ENCODE assay signal across 20 mouse cellular contexts in the genomic region with DNA sequence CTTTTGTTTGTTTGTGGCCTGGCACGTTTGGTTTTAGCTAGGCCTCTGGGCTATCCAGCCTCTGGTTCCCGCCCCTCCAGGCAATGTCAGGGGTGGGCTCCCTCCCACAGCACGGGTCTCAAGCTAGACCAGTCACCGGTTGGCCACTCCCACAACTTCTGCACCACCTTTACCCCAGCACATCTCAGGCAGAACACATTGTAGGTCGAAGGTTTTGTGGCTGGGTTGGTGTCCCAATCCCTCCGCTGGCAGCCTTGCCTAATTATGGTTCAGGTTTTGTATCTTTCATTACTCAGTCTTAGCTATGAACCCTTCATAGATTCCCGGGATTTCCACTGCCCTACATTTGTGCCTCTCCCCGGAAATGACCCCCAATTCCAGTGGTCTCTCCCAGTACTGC. TPM values are rescaled to one million over a fixed set of nuclear protein-coding genes. Genes with fewer than 3 reads are reported as not detected.
A peak's percentile ranks its signal among the peaks of the same experiment; 100 is the strongest.
DNase-seq lines count a peak whose midpoint lies in the region; ATAC-seq and TF ChIP-seq lines count a peak whose summit lies in the region.
"Had no signal": no experiment of that assay in that cellular context is flagged by ENCODE, and none has a peak within 500 bp of the region (broad histone marks: within the 10 kb centered on the region; RNA-seq: fewer than 3 reads in every experiment).

No protein-coding gene starts in this region.

- no peak for TF ChIP-seq POLR2A in liver, adult 2 months (IDR thresholded peaks at IDR 0.05; ENCODE audit: extremely low read depth, insufficient read depth, low read length)

- 19% methylated on average over 8 of the region's 8 CpGs for WGBS in liver, adult 2 months
- 63% methylated on average over 8 of the region's 8 CpGs for WGBS in liver, embryonic 11.5 days
- WGBS in intestine, embryonic 16.5 days: 53% methylated on average over 8 of the region's 8 CpGs
- 57% methylated on average over 8 of the region's 8 CpGs for WGBS in stomach, embryonic 14.5 days

- peaks cover 14% of the 10 kb centered on the region; the same call in 1 of the 2 replicates for H3K79me2 ChIP-seq in liver, adult 2 months (ENCODE audit: control insufficient read depth, insufficient read depth, low read length)

- no peak overlapping the region for H3K4me2 ChIP-seq in liver, embryonic 11.5 days
- no peak overlapping the region for H3K4me2 ChIP-seq in intestine, embryonic 16.5 days (ENCODE audit: low read depth, low read length)
- no peak overlapping the region for H3K4me2 ChIP-seq in stomach, embryonic 14.5 days (replicated peaks; ENCODE audit: low read depth, low read length)
- H3K4me2 ChIP-seq: heart, embryonic 12.5 days; hindbrain, embryonic 12.5 days; limb, embryonic 13.5 days; lung, embryonic 14.5 days had no signal

- peak overlapping the region; percentile 63 for H3K27ac ChIP-seq in liver, adult 2 months (replicated peaks; ENCODE audit: insufficient read depth, low read depth, low read length)
- H3K27ac ChIP-seq in liver, embryonic 11.5 days (ENCODE audit: low read depth, low read length): no peak overlapping the region
- peak overlapping the region; percentile 6; the same call in 1 of the 2 replicates for H3K27ac ChIP-seq in intestine, embryonic 16.5 days (ENCODE audit: low read length)
- no peak overlapping the region for H3K27ac ChIP-seq in stomach, embryonic 14.5 days (ENCODE audit: low read length)
- H3K27ac ChIP-seq: hindbrain, embryonic 12.5 days; limb, embryonic 13.5 days; macrophage; midbrain, embryonic 10.5 days had no signal

- H3K36me3 ChIP-seq in liver, adult 2 months (ENCODE audit: control insufficient read depth, insufficient read depth, low read length): no peaks in the 10 kb centered on the region
- no peaks in the 10 kb centered on the region for H3K36me3 ChIP-seq in liver, embryonic 11.5 days (ENCODE audit: control insufficient read depth, insufficient read depth, low read length)
- H3K36me3 ChIP-seq in intestine, embryonic 16.5 days (ENCODE audit: control insufficient read depth, insufficient read depth, low read length): no peaks in the 10 kb centered on the region
- no peaks in the 10 kb centered on the region for H3K36me3 ChIP-seq in stomach, embryonic 14.5 days (ENCODE audit: control insufficient read depth, insufficient read depth, low read length)
- H3K36me3 ChIP-seq: G1E; heart, embryonic 12.5 days; hindbrain, embryonic 12.5 days; limb, embryonic 13.5 days; midbrain, embryonic 10.5 days had no signal

- H3K27me3 ChIP-seq in liver, adult 2 months (ENCODE audit: control insufficient read depth, insufficient read depth, low read length): no peaks in the 10 kb centered on the region
- H3K27me3 ChIP-seq in liver, embryonic 11.5 days (replicated peaks; ENCODE audit: control insufficient read depth, insufficient read depth, low read length): no peaks in the 10 kb centered on the region
- no peaks in the 10 kb centered on the region for H3K27me3 ChIP-seq in intestine, embryonic 16.5 days (replicated peaks; ENCODE audit: control insufficient read depth, insufficient read depth, low read length)
- H3K27me3 ChIP-seq in stomach, embryonic 14.5 days (ENCODE audit: control insufficient read depth, insufficient read depth, low read length): no peaks in the 10 kb centered on the region
- H3K27me3 ChIP-seq: heart, embryonic 12.5 days; hindbrain, embryonic 12.5 days; limb, embryonic 13.5 days had no signal

- peak; percentile 44 for DNase-seq in adrenal gland, postnatal 14 days
- no peak for DNase-seq in adrenal gland, postnatal 4 days (ENCODE audit: low spot score in 2 of 2)
- peak; percentile 78 for DNase-seq in liver, adult 2 months (ENCODE audit: extremely low read depth, low read depth, low spot score)
- DNase-seq in liver, embryonic 11.5 days (ENCODE audit: low spot score): no peak
- no peak for DNase-seq in thymus, postnatal 14 days
- DNase-seq in frontal cortex, postnatal 14 days (ENCODE audit: low spot score in 2 of 2): no peak
- DNase-seq: cerebellum, adult 11 months; cerebellum, postnatal 10 days; heart, postnatal 14 days; lung, embryonic 14.5 days; right cerebral cortex, adult 18-20 months; thymus, adult 18-20 months had no signal

- no peaks in the 10 kb centered on the region for H3K9me3 ChIP-seq in liver, embryonic 11.5 days (ENCODE audit: control insufficient read depth, low read length)
- no peaks in the 10 kb centered on the region for H3K9me3 ChIP-seq in intestine, embryonic 16.5 days (ENCODE audit: control insufficient read depth, low read length)
- H3K9me3 ChIP-seq in stomach, embryonic 14.5 days (ENCODE audit: control insufficient read depth, low read depth, low read length): no peaks in the 10 kb centered on the region
- H3K9me3 ChIP-seq: G1E; heart, embryonic 12.5 days; hindbrain, embryonic 12.5 days; limb, embryonic 13.5 days; midbrain, embryonic 10.5 days had no signal

- TF ChIP-seq CTCF in liver, adult 2 months (IDR thresholded peaks at IDR 0.05; ENCODE audit: low read depth, low read length): no peak

- no peak overlapping the region for H3K4me3 ChIP-seq in liver, adult 2 months (ENCODE audit: insufficient read depth, low read depth, low read length)
- H3K4me3 ChIP-seq in liver, embryonic 11.5 days (ENCODE audit: low read depth, low read length): no peak overlapping the region
- no peak overlapping the region for H3K4me3 ChIP-seq in intestine, embryonic 16.5 days (ENCODE audit: low read length)
- no peak overlapping the region for H3K4me3 ChIP-seq in stomach, embryonic 14.5 days (ENCODE audit: low read depth, low read length)
- H3K4me3 ChIP-seq: heart, embryonic 12.5 days; hindbrain, embryonic 12.5 days; limb, embryonic 13.5 days; midbrain, embryonic 10.5 days had no signal

- H3K9ac ChIP-seq in liver, adult 2 months (ENCODE audit: low read depth, low read length): no peak overlapping the region
- no peak overlapping the region for H3K9ac ChIP-seq in liver, embryonic 11.5 days (ENCODE audit: low read depth, low read length)
- H3K9ac ChIP-seq in intestine, embryonic 16.5 days (ENCODE audit: low read depth, low read length): no peak overlapping the region
- H3K9ac ChIP-seq in stomach, embryonic 14.5 days (replicated peaks; ENCODE audit: low read depth, low read length): no peak overlapping the region
- H3K9ac ChIP-seq: heart, embryonic 12.5 days; hindbrain, embryonic 12.5 days; limb, embryonic 13.5 days; lung, embryonic 14.5 days had no signal

- peaks cover 23% of the 10 kb centered on the region for H3K4me1 ChIP-seq in liver, adult 2 months (ENCODE audit: control insufficient read depth, insufficient read depth, low read length)
- H3K4me1 ChIP-seq in liver, embryonic 11.5 days (replicated peaks; ENCODE audit: control insufficient read depth, insufficient read depth, low read length): no peaks in the 10 kb centered on the region; the same call in 1 of the 2 replicates
- H3K4me1 ChIP-seq in intestine, embryonic 16.5 days (ENCODE audit: control insufficient read depth, insufficient read depth, low read length): peaks cover 13% of the 10 kb centered on the region
- H3K4me1 ChIP-seq in stomach, embryonic 14.5 days (ENCODE audit: control insufficient read depth, insufficient read depth, low read length): peaks cover 4% of the 10 kb centered on the region; the same call in 1 of the 2 replicates

- no peak for ATAC-seq in liver, embryonic 11.5 days (replicated peaks; ENCODE audit: low FRiP score)
- ATAC-seq in intestine, embryonic 16.5 days: no peak
- ATAC-seq in stomach, embryonic 14.5 days (ENCODE audit: insufficient number of reproducible peaks, insufficient read depth, low FRiP score, low read depth): peak; percentile 33; the same call in 1 of the 2 replicates

RNA-seq across cellular contexts. Expression of a gene that starts 17.8 kb away (rescaled TPM):
- total RNA-seq in adrenal gland, postnatal 14 days (2021): 37.4 and 39.9 TPM in 2 replicates
- total RNA-seq in adrenal gland, postnatal 4 days (2021): 10 to 100 TPM; 51.0 to 51.9 TPM
- 28.9 and 32.7 TPM in 2 replicates for total RNA-seq in liver, adult 2 months (2014; rRNA removed)
- 11.2 and 16.0 TPM in 2 replicates for polyA plus RNA-seq in liver, adult 2 months (2012; rRNA removed)
- 19.0 and 19.3 TPM in 2 replicates for polyA plus RNA-seq in liver, embryonic 11.5 days (2014; fragmentation: Nextera tagmentation; extraction: Ambion mirVana)
- 105 and 112 TPM in 2 replicates for polyA plus RNA-seq in intestine, embryonic 16.5 days (2015; fragmentation: Nextera tagmentation; extraction: Ambion mirVana)
- polyA plus RNA-seq in stomach, embryonic 14.5 days (2014; fragmentation: Nextera tagmentation; extraction: Ambion mirVana): 69.4 and 78.0 TPM in 2 replicates

Comparison
In these comparisons a context has a peak if more than half of its experiments do, and no peak if none do; other contexts are left out.
1. DNase-seq: peak in adrenal gland, postnatal 14 days (single experiment) and liver, adult 2 months (single experiment); none in adrenal gland, postnatal 4 days (0 of 2), liver, embryonic 11.5 days (single experiment), thymus, postnatal 14 days (single experiment) and frontal cortex, postnatal 14 days (0 of 2).
2. H3K27ac ChIP-seq: peak in liver, adult 2 months (single experiment) and intestine, embryonic 16.5 days (single experiment); none in liver, embryonic 11.5 days (single experiment) and stomach, embryonic 14.5 days (single experiment).